Mouse (Mus musculus) small intestine, adult 2 months (tissue): Measurements from ENCODE around the gene Nmt1. TPM values are rescaled to one million over a fixed set of nuclear protein-coding genes. Genes with fewer than 3 reads are reported as not detected.

Source experiments
- H3K27ac ChIP-seq: fragments of 200-500 bp; 2 replicates; pipeline ENCODE4 v1.5.1; 2012; ENCODE audit warnings: low read depth, low read length, control low read depth, inconsistent platforms; ENCODE audit not compliant: insufficient read depth
- H3K27me3 ChIP-seq: fragments of 200-500 bp; 2 replicates; pipeline ENCODE4 v1.6.1; 2012; ENCODE audit warnings: mild to moderate bottlenecking, moderate library complexity, low read length, inconsistent platforms; ENCODE audit not compliant: control insufficient read depth, insufficient read depth
- H3K36me3 ChIP-seq: fragments of 200-500 bp; 2 replicates; pipeline ENCODE4 v1.6.1; 2012; ENCODE audit warnings: mild to moderate bottlenecking, low read length, control low read depth, inconsistent platforms; ENCODE audit not compliant: control insufficient read depth, insufficient read depth
- H3K4me1 ChIP-seq: fragments of 200-500 bp; 2 replicates; pipeline ENCODE4 v1.6.1; 2012; ENCODE audit warnings: low read length, inconsistent platforms, mixed read lengths; ENCODE audit not compliant: control insufficient read depth, insufficient read depth, insufficient read length
- H3K4me3 ChIP-seq: fragments of 200-500 bp; 2 replicates; pipeline ENCODE4 v1.5.1; 2012; ENCODE audit warnings: low read depth, mild to moderate bottlenecking, control low read depth, inconsistent platforms, low read length, moderate library complexity
- CTCF ChIP-seq: fragments of 200-500 bp; IDR thresholded peaks from 2 replicates; pipeline ENCODE4 v1.5.1; 2012; ENCODE audit warnings: low read depth, mild to moderate bottlenecking, control low read depth, inconsistent platforms, low read length, moderate library complexity, mixed read lengths; ENCODE audit not compliant: insufficient replicate concordance, insufficient read length; ENCODE audit errors: extremely low read depth
- POLR2A ChIP-seq: fragments of 200-500 bp; IDR thresholded peaks from 2 replicates; pipeline ENCODE4 v1.6.1; 2012; ENCODE audit warnings: low read depth, mild to moderate bottlenecking, control low read depth, inconsistent platforms, low read length, moderate library complexity
- WGBS: fragments of 180-500 bp; shearing (Covaris S2); methylation state at CpG from one replicate; pipeline ENCODE4 v1.1.7; 2018; 5-methylcytosine and 5-hydroxymethylcytosine counted together
- polyA plus RNA-seq: library from polyadenylated mRNA; depleted of rRNA; stranded (reverse); fragments of >200 nt; gene quantifications from 2 replicates; pipeline ENCODE4 v1.2.3, GENCODE M21; 2012

The Nmt1 gene
- polyA plus RNA-seq, 1 experiment: 34.1 TPM

DNA sequence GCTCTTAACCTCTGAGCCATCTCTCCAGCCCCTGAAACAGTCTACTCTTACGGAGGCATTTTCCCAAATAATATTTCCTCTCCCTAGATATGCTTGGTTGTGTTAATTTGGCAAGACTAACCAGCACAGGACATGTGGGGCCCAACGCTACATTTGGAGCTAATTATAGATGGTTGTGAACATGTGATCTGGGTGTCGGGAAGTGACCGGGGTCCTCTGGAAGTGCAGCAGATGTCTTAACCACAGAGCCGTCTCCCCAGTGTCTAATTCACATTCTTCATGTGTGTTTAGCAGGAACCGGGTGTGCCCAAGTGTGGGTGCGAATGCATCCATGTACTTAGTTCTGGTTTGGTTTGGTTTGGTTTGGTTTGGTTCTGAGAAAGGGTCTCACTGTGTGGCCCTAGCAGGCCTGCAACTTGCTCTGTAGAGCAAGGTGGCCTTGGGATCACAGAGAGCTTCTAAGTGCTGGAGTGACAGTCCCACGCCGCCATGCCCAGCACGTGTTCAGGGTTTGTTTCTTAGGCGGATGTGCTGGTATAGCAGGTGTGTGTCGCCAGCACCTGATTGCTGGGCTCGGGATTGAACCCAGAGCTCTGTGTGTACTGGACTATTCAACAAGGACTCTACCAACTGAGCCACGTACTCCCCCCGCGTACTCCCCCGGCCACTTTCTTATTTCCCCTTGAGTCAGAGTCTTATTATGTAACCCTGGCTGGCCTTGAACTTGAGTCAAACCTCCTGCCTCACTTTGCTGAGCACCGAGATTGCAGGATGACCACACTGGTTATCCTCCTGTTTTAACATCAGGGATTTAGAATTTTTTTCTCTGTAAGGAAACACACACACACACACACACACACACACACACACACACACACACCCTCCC is 25.4 kb downstream of the Nmt1 start:
- no peaks in the 10 kb centered on the region for H3K27me3 ChIP-seq
- H3K4me1 ChIP-seq: 0 out of 2 replicates have a peak, but pooled peaks cover 2% of the 10 kb centered on the region
- H3K4me3 ChIP-seq: no peak overlapping the region
- H3K27ac ChIP-seq: no peak overlapping the region
- no peak for TF ChIP-seq CTCF
- TF ChIP-seq POLR2A: no peak
- WGBS: 81% methylated on average over 18 of the region's 18 CpGs
- peaks cover 65% of the 10 kb centered on the region for H3K36me3 ChIP-seq

GRCm38 (mm10) chr11:103054798-103055197 is 26.8 kb downstream of the Nmt1 start:
- peak; percentile 37; the same call in 1 of the 2 replicates for TF ChIP-seq CTCF
- TF ChIP-seq POLR2A: no peak
- Histone ChIP-seq H3K4me1 (0 out of 2 replicates have a peak, but pooled peaks cover 2% of the 10 kb centered on the region), H3K27ac (no peak overlapping the region), H3K4me3 (no peak overlapping the region), H3K36me3 (peaks cover 73% of the 10 kb centered on the region), H3K27me3 (no peaks in the 10 kb centered on the region)
- WGBS: 46% methylated on average over 6 of the region's 6 CpGs

GRCm38 (mm10) chr11:103056636-103057035 is 28.6 kb downstream of the Nmt1 start:
- H3K4me3 ChIP-seq: no peak overlapping the region
- 0 out of 2 replicates have a peak, but pooled peaks cover 2% of the 10 kb centered on the region for H3K4me1 ChIP-seq
- no peaks in the 10 kb centered on the region for H3K27me3 ChIP-seq
- H3K27ac ChIP-seq: no peak overlapping the region
- peaks cover 73% of the 10 kb centered on the region for H3K36me3 ChIP-seq
- TF ChIP-seq POLR2A (no peak), CTCF (no peak)
- WGBS: 91% methylated on average over 7 of the region's 7 CpGs

GRCm38 (mm10) chr11:103058499-103059085 is 30.6 kb downstream of the Nmt1 start:
- no peaks in the 10 kb centered on the region for H3K27me3 ChIP-seq
- H3K4me1 ChIP-seq: no peaks in the 10 kb centered on the region
- no peak overlapping the region for H3K4me3 ChIP-seq
- peaks cover 65% of the 10 kb centered on the region for H3K36me3 ChIP-seq
- no peak overlapping the region for H3K27ac ChIP-seq
- 76% methylated on average over 3 of the region's 3 CpGs for WGBS
- TF ChIP-seq POLR2A (no peak), CTCF (no peak)

DNA sequence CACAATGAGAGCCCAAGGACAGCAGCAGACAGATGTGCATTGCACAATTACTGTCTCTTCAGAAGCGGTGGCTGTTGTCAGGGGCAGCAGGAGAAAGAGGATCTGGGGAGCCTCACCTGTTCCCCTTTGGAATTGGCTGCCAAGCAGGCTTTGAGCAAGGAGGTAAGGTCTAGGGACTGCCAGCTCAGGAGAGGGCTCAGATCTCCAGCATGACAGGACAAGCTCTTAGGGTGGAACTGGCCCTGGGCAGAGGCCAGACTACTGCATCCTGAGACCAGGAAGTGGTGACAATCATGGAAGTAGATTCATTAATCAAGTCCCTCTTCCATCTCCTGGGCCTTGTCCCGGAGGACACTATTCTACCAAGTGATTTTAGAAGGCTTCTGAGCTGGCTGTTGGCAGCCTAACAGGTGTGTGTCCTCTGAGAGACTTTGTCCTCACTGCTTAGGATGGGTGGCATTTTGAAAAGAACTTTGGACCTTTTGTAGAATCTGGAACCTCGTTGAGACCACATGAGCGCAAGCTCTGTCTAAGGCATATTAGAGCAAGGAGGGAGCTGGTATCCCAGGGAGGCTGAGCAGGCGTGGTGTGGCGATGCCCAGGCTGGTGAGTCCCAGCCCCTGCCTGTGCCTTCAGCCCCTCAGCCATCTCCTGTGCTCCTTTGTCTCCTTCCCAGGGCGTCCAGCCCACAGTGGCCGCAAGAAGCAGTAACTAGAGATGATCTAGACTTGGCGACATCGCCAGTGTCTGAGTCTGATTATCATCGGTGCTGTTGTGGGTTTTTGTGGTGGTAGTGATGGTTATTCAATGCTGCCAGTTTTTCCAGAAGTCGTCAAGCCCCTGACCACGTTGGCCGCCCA is 38.4 kb downstream of the Nmt1 start:
- WGBS: 84% methylated on average over 14 of the region's 14 CpGs
- peaks cover 66% of the 10 kb centered on the region for H3K36me3 ChIP-seq

DNA sequence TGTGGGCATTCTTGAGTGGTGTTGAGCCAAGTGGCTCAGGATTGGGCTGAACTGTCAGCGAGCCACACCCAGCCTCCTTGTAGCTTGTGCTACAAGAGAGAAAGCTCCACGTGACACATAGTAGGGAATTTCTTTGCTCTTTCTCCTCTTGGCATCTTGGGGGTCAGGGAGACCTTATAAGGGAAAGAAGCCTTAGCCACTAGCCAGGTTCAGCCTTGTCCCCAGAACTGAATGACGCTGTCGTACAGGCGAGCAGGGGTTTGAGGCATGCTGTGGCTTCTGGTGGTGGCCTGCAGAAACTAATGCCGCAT is 39.0 kb downstream of the Nmt1 start:
- peaks cover 66% of the 10 kb centered on the region for H3K36me3 ChIP-seq
- no peak overlapping the region for H3K27ac ChIP-seq
- H3K4me1 ChIP-seq: peaks cover 3% of the 10 kb centered on the region; the same call in 1 of the 2 replicates
- TF ChIP-seq CTCF: no peak
- no peak for TF ChIP-seq POLR2A
- WGBS: 88% methylated on average over 6 of the region's 6 CpGs
- H3K4me3 ChIP-seq: no peak overlapping the region
- no peaks in the 10 kb centered on the region for H3K27me3 ChIP-seq

More for the DNA sequence above, 38.4 kb downstream of the Nmt1 start:
- no peak overlapping the region for H3K27ac ChIP-seq
- no peak for TF ChIP-seq CTCF
- H3K4me3 ChIP-seq: no peak overlapping the region
- H3K27me3 ChIP-seq: no peaks in the 10 kb centered on the region
- H3K4me1 ChIP-seq: peaks cover 3% of the 10 kb centered on the region; the same call in 1 of the 2 replicates
